Mouse (Mus musculus): Measurements from ENCODE around the gene Spsb2.
"Not testable (repeated sequence)": the region's sequence is repeated elsewhere in the genome, so short reads cannot be mapped to it uniquely, and the experiment has no call there.

The Spsb2 gene

DNA sequence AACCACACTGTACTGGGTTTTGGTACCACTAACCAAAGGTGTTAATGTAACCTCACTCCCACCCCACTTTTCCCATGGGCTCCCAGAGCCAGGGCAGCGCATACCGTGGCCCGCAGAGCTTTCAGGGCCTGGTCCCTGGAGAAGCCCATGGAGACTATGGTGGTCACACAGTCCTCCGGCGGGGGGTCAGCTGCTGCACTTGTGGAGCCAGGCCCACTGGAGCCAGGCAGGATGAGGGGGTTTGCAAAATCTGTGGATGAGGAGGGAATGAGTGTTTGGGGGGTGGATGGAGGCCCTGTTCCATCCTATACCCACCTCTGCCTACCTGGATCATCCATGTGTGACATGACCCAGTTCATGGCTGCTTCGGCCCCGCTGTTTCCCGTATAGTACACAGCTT lies 9.1 kb downstream of the Spsb2 start:
- DNase-seq: no peak

DNA sequence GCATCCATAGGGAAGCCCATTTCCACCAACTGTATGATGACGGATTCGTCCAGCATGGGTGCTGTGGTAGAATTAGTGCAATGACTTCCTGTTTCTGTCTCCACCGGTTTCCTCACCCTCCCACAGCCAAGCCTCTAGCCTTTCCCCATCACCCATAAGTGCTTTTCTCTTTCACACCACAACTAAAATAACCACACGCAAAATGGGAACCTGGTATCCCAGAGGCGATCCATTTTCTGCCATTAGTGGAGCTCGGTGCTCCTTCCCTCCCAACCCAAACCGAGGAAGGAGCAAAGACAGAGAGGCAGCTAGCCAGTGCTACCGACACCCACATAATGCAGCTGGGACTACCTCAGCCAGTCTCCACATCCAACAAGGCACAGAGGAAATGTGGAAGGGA lies 9.5 kb downstream of the Spsb2 start:
- no peak for DNase-seq

DNA sequence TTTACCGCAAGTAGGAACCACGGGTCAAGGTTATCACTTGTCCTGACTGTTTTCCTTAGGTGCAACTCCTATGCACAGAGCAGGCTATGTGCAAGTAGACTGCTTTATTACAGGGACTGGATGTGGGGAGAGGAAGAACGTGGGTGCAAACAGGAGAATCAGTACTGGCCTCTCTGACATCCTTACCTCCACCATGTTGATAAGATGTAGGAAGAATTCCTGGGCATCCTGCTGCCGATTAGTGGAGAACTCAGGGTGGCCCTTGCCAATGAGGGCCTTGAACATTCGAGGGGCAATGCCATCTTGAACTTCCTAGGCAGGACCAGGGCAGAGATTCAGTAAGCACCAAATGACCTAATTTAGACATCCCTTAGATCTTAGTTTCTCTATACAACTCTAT lies 12.4 kb downstream of the Spsb2 start:
- DNase-seq: no peak

DNA sequence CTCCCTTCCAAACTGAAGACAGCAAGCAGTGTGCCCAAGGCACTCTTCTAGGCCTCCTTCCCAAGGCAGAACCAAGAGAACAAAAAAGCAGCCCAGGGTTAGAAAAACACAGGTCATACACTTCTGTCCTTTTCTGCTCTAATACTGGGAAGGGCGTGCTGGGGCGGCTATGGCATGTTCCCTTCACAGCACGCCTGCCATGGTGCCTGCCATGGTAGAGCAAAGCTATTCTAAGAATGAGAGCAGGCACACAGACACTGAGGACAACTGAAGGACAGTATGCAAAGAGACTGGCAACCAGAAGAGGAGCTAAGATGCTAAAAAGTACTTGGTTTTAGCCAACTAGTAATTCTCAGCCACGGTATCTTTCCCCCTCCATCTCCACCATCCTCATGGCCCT lies 13.6 kb downstream of the Spsb2 start:
- no peak for DNase-seq

DNA sequence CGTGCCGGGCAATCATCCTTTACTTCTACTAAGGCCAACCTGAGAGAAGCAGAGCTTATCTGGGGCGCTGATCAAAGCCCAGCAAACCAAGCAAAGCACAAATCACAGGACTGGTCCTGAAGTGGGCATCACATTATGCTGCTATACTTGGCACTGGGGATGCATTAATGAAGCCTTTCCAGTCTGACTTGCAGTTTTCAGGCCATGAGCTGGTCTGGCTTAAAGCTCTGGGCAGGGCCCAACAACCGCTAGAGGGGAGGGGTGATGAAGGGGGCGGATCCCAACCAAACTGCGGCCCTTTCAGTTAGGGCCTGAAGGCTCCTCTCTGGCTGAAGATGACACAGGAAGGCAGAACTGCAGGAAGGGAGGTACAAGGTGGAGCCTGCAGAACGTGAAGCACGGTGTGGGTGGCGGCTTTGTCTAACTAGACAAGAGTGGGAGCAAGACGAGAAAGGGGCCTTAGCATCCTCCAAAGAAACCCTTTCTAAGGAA lies 19.7 kb downstream of the Spsb2 start:
- peak; percentile 38 to 53 for DNase-seq

DNA sequence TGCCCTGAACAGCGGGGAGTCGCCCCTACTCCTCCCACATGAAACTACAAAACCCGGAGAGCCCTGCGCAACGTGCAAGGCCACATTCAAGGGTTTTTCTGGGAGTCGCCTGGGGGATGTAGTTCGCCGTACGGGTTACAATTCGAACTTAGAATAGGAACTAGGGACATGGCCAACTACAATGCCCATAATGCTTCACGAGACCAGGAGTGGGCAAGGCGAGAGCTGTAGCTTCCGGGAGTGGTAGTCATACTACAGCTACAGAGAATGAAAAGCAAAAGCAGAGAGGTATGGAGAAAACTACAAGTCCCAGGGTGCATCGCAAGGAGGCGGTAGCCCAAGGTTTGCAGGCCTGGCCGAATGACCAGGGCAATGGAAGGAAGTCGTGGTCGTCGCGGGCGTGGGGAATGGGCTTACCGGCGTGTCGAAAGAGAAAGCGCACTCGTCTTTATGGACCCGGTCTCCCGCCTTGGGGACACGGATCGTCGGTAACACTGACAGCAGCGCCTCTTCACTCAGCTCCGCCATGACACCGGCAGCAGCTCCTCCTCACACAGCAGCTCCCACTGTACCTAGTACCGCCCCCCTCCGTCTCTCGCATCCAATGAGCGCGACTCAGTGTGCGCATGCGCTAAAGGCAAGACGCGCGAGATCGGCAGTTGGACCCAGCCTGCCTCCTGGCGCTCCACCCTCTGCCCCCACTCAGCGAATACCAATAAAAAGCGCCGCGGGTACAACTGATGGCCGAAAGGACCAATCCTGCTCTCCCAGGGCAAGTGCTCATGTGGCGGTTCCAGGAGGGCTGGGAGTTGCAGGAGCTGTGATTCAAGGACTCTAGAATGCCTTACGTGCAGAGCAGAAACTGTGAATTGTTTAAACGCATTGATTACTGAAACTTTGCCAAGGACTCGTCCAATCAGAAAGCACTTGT lies 20.7 kb downstream of the Spsb2 start, which contains the start of the genes Usp5 and Cdca3:
Gene Usp5 (minus strand): TSS at position 617 of the 931 bp plus-strand sequence.
Gene Cdca3 (plus strand): TSS at position 680 of the 931 bp plus-strand sequence.
- DNase-seq: peak; percentile 98

DNA sequence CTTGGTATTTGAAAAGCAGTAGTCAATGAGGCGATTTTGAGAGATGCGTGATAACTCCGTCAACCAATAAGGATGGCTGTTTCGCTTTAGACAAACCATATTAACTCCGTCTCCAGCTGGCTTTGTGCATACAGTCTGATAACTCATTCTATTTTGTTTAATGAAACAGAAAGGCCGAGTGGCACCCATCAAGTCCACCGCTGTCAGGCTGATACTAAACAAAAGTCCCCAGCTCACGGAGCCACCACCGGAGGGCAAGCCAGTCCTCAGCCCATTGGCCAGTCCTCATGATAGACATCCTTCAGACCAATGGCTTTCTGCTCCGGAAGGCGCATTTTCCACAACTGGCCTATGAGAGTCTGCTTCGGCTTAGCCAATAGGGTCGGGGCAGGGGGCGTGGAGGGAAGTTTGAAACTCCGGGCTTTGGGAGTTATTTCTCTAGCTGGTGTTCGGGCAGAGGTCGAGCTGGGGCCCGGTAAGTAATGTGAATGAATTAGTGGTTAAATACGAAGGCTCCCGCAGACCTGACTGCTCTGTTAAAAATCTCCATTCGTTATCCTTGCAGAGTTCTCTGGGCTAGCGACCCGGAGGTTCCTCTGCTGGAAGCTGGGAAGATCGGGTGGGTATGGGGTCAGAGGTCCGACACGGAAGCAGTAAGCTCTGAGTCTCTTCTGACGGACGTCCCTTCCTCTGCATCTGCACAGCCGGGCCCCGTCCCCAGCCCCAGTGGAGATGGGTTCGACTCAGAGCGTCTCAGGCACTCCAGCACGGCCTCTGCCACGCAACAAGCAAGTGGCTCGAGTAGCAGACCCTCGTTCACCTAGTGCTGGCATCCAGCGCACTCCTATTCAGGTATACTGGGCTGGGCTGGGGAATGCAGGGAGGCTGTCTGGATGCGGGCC lies 21.6 kb downstream of the Spsb2 start:
- peak; percentile 91 to 92 for DNase-seq

DNA sequence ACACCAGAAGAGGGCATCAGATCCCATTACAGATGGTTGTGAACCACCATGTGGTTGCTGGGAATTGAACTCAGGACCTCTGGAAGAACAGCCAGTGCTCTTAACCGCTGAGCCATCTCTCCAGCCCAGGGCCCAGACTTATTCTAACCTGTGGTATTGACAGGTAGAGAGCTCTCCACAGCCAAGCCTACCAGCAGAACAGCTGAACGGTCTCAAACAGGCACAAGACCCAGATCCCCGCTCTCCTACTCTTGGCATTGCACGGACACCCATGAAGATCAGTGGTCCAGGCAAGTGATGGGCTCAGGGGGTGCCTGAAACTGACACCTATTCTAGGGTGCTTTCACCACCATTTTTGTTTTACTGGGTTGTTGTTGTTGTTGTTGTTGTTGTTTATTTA lies 22.7 kb downstream of the Spsb2 start:
- DNase-seq: not testable (repeated sequence)

DNA sequence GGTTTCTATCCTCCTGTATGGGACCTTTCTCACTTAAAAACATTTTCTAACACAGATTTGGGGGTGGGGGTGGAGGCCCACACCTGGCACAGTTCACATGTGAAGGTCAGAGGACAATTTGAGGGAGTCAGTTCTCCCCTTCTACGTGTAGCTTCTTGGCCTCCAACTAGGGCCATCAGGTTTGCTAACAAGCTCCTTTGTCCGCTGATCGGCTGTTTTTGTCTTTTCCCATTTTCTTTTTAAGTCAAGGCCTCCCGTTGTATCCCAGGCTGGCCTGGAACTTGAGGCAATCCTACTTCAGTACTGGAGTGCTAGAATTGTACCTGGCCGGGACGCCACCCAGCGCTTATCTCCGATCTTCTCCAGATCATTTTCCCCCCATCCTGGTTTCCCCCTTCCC lies 23.2 kb downstream of the Spsb2 start:
- DNase-seq: no peak

DNA sequence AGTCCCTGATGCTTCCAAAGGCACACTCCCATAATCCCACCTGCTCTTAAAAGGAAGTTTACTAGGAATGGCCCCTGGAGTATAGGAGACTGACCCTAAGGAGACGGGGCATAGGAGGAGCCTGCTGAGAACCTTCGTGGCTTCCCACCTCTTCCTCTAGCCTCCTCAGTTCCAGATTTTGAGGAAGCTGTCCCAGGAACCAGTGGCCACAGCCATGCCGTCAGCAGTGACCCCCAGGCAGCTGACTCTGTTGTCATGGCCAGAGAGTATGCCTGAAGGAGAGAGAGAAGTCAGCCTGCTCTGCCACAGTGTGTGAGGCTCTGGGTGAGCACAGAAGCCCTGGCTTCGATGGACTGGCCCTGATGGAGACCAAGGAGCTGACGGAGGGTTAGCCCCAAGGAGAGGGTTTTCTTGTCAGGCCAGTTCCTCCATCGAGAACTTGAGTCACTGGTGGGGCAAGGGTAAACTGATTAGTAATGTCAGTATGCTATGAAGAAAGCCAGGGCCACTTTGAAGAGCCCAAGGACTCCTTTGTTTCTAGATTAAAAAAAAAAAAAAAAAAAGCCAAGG lies 26.1 kb downstream of the Spsb2 start:
- no peak for DNase-seq

DNA sequence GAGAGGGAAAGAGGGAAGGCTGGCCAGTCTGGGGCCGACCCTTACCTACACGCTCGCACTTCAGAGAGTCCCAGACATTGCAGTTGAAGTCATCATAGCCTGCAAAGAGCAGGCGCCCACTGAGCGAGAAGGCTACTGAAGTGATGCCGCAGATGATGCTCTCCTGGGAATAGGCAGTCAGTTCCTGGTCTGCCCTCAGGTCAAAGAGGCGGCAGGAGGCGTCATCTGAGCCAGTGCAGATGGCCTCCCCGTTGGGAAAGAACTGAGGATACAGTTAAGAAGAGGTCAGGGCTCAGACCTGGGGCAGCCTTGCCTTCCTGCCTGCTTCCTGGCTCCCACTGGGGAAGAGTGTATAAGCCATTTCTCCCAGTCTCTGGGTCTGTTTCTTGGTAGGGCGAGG lies 27.1 kb downstream of the Spsb2 start:
- DNase-seq: no peak

DNA sequence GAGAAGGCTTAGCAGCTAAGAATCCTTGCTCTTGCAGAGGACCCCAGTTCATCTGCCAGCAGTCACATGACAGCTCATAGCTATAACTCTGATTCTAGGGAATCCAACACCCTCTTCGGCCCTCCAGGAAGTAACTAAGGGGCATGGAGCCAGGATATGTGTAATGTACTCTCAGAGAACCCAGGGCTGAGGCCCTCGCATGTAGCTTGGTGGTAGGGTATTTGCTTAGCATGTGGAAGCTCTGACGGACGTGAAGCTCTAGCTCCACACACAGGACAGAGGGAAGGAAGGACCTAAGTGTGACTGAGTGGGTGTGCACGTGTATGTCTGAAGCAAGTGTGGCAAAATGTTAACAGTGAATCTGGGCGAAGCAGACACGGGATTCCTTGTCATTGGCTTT lies 27.9 kb downstream of the Spsb2 start:
- no peak for DNase-seq

DNA sequence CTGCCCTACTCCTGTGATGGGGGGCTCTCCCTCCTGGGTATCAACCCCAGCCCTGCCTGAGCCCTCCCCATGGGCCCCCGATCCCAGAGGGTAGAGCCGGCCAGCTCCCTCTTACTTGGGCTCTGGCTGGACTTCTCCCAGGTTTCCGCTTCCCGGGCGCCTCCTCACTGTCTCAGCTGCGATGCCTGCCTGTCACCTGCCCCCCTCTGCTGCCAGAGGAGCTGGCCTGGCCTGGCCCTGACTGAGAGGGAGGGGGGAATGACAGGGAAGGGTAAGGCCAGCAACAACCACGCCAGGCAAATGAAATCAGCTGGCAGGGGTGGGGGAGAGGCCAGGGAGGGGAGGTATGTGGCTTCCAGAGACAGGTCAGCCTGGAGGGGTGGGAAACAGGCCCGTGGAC lies 31.3 kb downstream of the Spsb2 start:
- peak; percentile 34 to 46 for DNase-seq

DNA sequence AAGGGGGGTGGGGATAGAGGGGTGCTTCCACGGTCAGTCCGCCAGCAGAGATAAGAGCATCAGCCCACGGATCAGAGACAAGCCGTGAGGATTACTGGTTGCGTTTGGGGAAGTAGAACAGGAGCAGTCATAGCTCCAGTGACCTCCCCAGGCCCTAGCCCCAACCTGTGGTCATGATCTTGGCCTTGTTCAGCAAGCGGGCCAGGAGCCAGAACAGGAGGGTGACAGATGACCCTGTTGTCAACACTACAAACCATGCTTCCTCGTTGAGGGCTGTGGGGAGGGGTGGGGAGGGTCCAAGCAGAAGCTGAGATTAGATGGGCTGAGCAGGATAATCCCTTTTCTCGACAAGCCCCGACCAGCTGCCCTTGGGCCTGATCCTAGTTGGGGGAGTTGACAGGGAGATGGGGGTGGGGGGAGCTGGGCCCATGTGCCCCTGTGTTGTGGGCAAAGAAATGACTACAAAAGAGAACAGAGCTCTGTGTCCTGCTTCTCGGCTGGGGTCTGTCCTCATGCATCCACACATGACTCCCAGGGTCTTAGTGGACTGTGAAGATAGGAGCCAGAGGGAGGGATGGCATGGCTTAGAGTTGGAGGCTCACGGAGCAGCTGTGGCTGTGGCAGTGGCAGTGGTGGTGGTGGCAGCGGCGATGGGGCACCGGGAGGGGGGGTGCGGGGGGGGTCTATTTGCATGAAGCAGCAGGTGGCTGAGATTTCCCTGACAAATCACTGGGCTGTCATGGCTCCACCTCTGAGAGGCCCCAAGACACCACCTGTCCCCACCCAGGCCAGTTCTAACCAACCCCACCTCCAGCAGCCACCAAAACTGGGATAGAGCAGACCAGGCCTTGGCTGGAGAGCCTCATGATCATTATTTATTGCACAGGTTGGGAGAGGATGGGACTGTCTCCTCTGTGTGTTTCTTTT lies 32.0 kb downstream of the Spsb2 start, which contains the start of gene Gnb3:
Gene Gnb3 (minus strand): TSS at position 35 of the 927 bp plus-strand sequence.
- DNase-seq: no peak

DNA sequence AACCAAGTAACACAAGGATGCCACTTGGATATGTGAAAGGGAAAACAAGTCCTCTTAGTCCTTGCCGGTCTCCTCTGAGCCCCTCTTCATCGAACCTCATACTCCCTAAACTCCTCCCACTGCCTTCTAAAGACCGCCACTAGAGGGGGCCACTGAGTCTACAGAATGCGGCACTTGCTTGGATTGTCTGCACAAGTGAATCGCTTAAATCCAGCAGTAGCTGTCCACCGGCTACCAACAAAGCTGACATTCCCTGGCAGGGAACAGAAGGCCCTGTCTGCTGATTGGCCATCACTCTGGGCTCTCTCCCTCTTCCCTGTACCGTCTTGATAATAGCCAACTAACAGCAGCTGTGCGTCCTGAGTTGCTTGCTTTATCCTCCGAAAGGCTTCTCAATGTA lies 38.8 kb downstream of the Spsb2 start:
- peak; percentile 95 to 96 for DNase-seq

DNA sequence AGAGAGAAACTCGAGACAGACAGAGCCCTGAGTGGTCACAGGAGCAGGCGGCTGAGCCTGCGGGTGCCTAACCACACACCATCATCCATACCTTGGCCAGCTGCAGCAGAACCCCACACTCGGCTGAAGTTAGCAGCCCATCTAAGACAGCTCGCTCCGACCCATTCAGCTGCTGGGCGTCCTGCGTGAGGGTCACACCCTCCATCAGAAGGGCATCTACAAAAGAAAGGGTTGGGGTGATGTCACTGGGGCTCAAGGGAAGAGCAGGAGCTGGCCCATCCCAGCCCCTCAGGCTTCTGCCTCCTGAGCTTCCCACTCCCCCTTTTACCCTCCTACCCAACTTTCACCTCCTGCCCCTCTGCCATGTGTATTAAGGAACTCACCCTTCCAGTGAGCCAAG lies 42.1 kb downstream of the Spsb2 start:
- no peak for DNase-seq

DNA sequence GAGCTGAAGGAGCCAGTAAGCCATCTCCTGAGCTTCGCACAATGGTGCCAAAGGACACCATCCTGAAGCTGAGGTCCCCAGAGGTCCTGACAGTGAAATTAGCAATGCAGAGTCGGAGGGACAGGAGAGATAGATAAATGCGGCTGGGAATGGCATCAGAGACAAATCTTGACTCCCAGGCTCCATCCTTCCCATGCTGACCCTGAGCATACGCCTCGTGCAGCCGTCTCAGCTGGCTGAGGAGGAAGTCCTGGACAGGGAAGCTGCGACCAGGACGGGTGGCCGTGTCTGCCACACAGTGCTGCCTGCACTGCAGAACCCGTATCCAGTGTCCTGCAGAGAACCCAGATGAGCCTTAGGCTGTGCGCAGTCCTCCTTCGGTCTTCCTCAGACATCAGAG lies 46.2 kb downstream of the Spsb2 start:
- no peak for DNase-seq

DNA sequence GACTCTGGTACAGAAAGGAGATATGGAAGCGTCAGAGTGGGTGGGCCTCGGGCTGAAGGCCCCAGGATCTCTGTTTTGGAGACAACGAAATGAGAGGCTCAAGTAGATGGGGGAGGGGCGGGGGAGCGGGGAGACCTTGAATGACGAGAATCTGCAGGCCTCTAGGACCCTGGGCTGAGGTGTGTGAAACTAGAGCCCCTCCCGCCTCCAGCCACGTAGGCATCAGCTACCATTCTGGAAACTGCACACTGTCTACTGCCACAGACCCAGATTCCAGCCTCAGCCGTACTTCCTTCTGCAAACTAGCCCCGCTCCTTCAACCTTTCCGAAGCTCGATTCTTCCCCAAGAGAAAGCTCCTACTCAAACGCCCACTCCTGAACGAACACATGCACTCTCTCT lies 47.9 kb downstream of the Spsb2 start:
- DNase-seq: peak; percentile 48 to 69

DNA sequence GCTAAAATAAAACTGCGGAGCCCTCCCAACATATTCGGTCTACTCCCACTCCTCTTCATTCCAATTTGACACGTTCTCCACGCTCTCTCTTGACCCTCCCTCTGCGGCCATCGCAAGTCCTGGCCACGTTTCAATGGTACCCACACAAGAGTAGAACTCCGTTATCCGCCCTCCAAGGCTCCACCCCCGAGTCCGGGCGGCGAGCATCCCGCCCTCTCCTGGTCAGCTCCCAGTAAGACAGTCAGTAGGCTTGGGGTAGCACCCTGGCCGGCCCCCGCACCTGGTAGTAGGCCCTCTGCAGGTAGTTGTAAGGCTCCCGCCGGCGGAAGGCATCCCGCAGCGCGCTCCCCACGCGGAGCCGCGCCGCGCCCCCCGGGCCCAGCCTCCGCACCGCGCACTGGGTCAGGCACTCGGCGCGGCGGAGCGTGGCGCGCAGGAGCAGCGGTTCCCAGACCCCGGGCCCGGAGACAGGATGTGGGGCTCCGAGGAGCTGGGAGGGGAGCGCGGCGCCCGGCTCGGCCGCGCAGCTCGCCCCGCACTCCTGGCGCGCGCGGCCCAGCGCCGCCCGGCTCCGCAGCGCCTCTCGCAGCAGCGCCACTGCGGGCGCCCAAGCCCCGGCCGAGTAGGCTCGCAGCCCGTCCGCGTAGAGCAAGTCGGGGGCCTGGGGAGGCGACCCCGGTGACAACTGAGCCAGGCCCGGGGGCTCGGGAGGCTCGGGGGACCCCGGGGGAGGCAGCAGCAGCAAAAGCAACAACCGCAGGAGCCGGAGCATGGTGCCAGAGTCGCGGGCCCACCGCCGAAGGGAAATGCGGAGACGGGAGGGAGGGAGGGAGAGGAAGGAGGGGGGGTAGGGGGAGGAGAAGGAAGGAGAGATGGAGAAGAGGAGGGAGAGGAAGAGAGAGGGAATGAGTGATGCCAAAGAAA lies 48.7 kb downstream of the Spsb2 start, which contains the start of gene P3h3:
Gene P3h3 (minus strand): TSS at position 837 of the 924 bp plus-strand sequence.
- DNase-seq: peak; percentile 92 to 94

DNA sequence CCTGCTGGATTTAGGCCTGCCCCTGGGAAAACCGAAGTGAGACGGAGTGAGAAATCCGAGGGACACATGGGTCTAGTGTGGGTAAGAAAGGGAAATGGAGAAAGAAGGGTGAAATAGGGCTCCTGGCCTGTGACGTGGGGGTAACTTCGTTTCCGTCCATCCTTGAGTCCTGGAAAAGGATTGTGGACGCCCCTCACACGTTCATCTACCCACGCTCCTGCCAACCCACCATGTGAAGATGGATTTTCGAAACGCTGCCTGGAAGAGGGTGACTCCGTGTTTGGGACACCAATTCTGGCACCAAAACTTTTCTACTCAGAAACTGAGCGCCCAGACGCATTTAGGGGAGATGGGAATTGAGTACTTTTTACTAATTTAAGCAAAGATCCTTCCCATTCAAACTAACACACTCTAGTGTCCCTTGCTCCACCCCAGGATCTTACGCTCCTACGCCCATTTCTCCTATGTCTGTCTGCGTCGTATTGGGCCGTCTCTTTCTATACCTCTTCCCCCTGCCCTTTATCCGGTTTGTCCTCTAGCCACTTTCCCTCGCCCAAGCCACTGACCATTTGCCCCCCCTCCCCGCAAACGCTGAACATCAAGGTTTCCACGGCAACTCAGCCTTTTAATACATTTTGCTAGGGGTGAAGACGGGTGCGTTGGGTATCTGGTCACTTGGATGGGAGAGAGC lies 49.5 kb downstream of the Spsb2 start:
- peak in 1 of 2 experiments; percentile 30 for DNase-seq

All from cerebellum, postnatal 25 days (tissue).